Mouse (Mus musculus) liver, adult (tissue): ENCODE measurements at regions not wholly inside any gene's neighbourhood (a gene's known extent, or its start where the extent isn't known, plus 50 kb on each side); places are given as distances from the start of the nearest gene placed in this dataset.

ENCODE experiments used
- GATA4 ChIP-seq: IDR thresholded peaks from 2 replicates; pipeline ENCODE4 v1.6.1; 2014; ENCODE audit warnings: mild to moderate bottlenecking, low read length; ENCODE audit not compliant: insufficient replicate concordance

- TF ChIP-seq GATA4 = no peak
Measured at GRCm38 (mm10) chr17:87501098-87501497, 54.4 kb upstream of the Calm2 start.

DNA sequence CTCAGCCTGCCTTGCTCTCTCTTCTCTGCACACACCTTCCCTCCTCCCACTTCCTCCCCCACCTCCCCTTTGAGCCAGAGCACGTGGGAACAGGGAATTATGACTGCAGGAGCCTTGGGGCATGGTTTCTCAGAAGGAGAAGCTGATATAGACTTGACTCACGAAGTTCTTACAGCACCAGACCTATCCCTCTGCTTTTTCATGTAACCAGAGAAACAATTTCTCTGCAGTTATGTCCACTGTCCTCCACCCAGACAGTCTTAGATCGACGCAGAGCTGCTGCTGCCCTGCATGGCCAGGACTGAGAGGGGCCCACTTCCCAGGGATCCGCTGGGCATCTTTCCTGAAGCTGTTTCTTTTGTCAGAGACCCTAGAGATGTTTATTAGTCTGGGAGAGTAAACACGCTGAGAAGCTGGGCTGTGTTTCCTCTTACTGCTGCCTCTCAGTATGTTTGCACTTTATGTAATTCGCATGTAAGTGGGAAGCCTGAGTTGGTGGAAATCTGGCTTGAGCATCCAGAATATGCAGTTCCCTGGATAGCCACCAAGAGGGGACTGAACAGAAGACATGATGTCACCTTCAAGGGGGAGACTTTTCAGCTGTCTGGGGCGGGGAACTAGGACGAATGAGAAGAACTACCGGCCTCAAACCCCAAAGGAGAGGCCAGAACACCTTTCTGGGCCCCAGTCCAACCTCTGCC, 55.1 kb upstream of the Calm2 start:
- no peak for TF ChIP-seq GATA4

GRCm38 (mm10) chr17:87502388-87503369, 55.9 kb upstream of the Calm2 start:
- TF ChIP-seq GATA4 = no peak

DNA sequence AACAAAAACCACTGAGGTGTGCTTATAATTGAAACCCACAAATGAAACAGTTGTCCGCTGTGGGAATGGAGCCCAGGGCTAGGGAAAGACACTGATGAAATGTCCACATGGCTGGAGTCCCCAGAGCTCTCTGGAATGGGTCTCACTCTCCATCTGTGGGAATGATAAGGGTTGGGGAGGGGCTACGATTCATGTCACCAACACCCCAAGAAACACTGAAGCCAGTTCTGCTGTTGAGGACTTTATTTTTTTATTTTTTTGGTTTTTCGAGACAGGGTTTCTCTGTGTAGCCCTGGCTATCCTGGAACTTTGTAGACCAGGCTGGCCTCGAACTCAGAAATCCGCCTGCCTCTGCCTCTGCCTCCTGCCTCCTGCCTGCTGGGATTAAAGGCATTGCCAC, 56.8 kb upstream of the Calm2 start:
- no peak for TF ChIP-seq GATA4

- TF ChIP-seq GATA4 = no peak
Measured at GRCm38 (mm10) chr17:87504960-87505681, 58.4 kb upstream of the Calm2 start.

DNA sequence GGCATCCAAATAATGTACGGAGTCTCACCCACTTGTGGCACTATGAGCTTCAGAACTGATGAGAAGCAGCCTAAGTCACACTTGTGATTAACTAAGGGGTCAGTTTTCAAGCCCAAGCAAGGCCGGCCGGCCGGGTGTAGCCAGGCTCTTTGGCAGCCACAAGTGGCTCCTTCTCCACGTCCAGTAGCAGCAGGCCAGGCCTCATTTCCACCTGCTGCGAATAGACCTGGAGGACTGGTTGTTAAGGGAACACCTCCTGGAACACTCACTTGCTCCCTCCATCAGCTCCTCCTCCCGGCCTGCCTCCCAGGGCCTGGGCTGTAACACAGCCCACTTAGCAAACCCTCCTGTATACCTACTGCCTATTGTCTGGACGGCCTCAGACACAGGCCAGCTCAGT, 61.1 kb upstream of the Calm2 start:
- TF ChIP-seq GATA4 = no peak

DNA sequence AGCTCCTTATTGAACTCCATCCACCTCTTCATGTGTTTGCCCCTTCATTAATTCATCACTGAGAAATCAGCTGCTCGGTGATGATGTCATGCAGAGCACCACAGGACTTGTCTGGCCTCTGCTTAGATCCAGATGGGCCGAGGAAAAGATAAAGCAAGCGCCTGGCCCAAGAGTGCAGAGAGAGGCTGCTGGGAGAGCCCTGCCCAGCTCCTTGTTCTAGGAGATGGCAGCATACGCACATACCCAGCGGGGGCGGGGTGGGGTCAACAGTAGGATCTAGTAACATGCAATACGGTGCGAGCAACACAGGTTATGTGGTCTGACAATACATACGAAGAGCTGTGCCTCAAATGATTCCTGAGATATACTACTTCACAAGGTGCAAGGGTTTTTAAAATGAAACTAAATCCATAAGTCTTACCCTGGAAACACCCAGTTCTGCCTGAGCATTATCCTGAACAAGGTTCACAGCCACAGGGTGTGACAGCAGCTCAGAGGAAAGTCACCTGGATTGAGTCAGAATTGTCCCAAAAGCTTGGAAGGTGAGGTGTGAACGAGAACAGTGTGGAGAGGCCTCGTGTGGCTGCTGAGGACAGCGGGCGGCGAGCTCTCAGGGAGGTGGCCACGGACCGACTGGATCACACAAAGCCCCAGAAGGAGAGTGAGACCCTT, 62.0 kb upstream of the Calm2 start:
- no peak for TF ChIP-seq GATA4

- TF ChIP-seq GATA4 = no peak
Measured at GRCm38 (mm10) chr17:87512000-87512611, 65.4 kb upstream of the Calm2 start.

GRCm38 (mm10) chr17:87513822-87514221, 67.1 kb upstream of the Calm2 start:
- peak; percentile 68; the same call in 1 of the 2 replicates for TF ChIP-seq GATA4

- no peak for TF ChIP-seq GATA4
Measured at GRCm38 (mm10) chr17:87514366-87515126, 67.8 kb upstream of the Calm2 start.

DNA sequence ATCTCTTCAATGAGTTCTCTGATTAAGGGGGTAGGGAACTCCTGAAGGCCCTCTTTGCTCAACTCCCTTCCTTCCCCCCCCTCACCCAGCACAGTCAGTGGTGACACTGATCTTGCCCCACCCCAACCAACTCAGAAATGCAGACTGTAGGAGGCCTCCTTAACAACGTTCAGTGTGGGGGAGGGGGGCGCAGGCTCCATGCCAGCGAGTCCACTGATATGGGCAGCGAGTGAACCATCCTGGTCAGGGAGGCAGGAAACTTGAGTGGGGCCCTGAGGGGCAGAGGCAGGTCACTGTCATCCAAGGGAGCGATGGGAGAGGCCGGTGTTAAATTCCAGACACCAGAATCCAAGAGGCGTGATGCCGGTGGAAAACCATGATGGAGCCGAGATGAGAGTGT, 70.5 kb upstream of the Calm2 start:
- no peak for TF ChIP-seq GATA4

DNA sequence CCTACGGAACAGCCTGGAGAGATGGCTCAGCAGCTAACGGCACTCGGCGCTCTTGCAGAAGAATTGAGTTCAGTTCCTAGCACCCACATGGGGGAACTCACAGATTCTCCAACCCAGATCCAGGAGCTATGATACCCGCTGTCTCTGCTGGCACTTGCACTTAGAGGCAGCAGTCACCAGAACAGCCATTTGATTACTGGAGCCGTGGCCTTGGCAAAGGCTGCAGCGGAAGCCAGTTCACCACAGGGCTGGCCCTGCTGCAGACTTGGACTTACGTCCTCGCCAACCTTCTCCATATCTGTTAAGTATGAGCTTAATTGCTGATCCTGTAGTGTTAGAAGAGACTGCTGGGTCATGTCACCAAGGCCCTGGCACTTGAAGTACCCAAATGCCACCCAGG, 72.7 kb upstream of the Calm2 start:
- no peak for TF ChIP-seq GATA4

DNA sequence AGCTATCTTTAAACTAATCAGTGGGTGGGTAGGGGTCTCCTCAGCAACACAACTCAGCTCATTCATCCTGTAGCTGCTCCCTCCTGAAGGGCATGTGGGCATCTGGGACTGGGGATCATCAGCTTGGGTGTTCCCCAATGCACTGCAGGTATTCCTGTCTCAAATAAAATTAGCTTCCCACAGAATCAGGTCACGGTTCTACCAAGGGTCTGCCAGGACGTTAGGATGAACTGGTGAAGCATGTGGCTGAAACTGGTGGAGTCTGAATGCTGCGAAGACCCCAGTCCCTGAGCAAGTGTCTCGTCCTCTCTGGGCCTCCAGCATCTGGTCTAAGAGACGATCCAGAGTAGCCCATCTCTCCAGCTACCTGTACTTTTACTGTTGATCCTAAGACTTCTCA, 74.1 kb upstream of the Calm2 start:
- no peak for TF ChIP-seq GATA4

DNA sequence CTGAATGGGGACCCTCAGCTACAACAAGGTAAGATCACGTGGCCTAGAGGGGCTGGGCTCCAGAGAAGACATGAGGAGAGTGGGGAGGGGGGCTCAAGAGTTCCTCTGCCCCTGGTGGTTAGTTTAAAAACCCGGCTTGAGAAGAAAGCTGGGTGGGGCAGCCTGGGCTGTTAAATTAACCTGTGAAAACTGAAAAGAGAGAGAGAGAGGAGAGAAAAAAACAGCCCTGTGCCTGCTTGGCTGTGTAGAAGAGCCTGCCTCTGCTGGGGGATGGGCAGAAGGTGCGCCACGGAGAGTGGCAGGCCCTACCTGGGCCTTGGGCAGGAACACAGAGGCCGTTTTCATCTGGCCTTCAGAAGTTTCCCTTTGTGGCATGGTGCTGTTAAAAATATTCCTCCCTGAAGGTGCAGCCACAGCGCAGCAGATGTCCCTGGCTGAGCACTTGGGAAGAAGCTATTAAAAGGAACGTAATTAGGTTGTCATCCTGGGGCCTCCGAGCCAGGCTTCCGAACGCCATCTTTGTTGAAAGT, 75.0 kb upstream of the Calm2 start:
- TF ChIP-seq GATA4 = no peak
